Comparison of ENCODE assay signal across 40 mouse cellular contexts in genomic region chr10:97673239-97673638, GRCm38 (mm10). TPM values are rescaled to one million over a fixed set of nuclear protein-coding genes. Genes with fewer than 3 reads are reported as not detected.
"Had no signal": no experiment of that assay in that cellular context is flagged by ENCODE, and none has a peak within 500 bp of the region (broad histone marks: within the 10 kb centered on the region; RNA-seq: fewer than 3 reads in every experiment).

No protein-coding gene starts in this region.

- DNase-seq: left cerebral cortex, postnatal 4 days; liver; liver, embryonic 13.5 days; liver, postnatal 0 days; lung, adult 18-20 months; lung, adult 2 months; lung, embryonic 14.5 days; lung, postnatal 10 days; lung, postnatal 14 days; lung, postnatal 36 days; lung, postnatal 4 days; midbrain, embryonic 14.5 days had no signal

- H3K4me2 ChIP-seq: limb, embryonic 12.5 days; limb, embryonic 13.5 days; limb, embryonic 15.5 days; liver, embryonic 11.5 days; liver, embryonic 12.5 days; liver, embryonic 13.5 days; liver, embryonic 15.5 days; lung, embryonic 14.5 days; lung, embryonic 15.5 days; midbrain, embryonic 11.5 days; midbrain, embryonic 12.5 days; midbrain, embryonic 13.5 days; midbrain, embryonic 15.5 days; neural tube, embryonic 12.5 days; neural tube, embryonic 13.5 days had no signal

- H3K36me3 ChIP-seq: limb, embryonic 10.5 days; limb, embryonic 12.5 days; limb, embryonic 13.5 days; limb, embryonic 15.5 days; liver, embryonic 12.5 days; liver, embryonic 13.5 days; liver, embryonic 15.5 days; lung, embryonic 15.5 days; midbrain, embryonic 10.5 days; midbrain, embryonic 12.5 days; midbrain, embryonic 13.5 days; midbrain, embryonic 15.5 days; neural tube, embryonic 12.5 days; neural tube, embryonic 13.5 days had no signal

- H3K9ac ChIP-seq: limb, embryonic 12.5 days; limb, embryonic 13.5 days; limb, embryonic 15.5 days; liver, embryonic 12.5 days; liver, embryonic 13.5 days; liver, embryonic 14.5 days; liver, embryonic 15.5 days; liver, postnatal 0 days; lung, embryonic 14.5 days; lung, embryonic 15.5 days; midbrain, embryonic 12.5 days; midbrain, embryonic 13.5 days; midbrain, embryonic 15.5 days; neural tube, embryonic 12.5 days; neural tube, embryonic 13.5 days had no signal

- H3K9me3 ChIP-seq: limb, embryonic 10.5 days; limb, embryonic 12.5 days; limb, embryonic 13.5 days; limb, embryonic 15.5 days; liver, embryonic 12.5 days; liver, embryonic 13.5 days; liver, embryonic 15.5 days; lung, embryonic 15.5 days; megakaryocyte, embryonic 14.5 days; midbrain, embryonic 10.5 days; midbrain, embryonic 12.5 days; midbrain, embryonic 13.5 days; midbrain, embryonic 15.5 days; neural tube, embryonic 12.5 days; neural tube, embryonic 13.5 days had no signal

- H3K27me3 ChIP-seq: limb, embryonic 12.5 days; limb, embryonic 13.5 days; limb, embryonic 15.5 days; liver, embryonic 12.5 days; liver, embryonic 13.5 days; liver, embryonic 15.5 days; lung, embryonic 15.5 days; megakaryocyte, embryonic 14.5 days; midbrain, embryonic 12.5 days; midbrain, embryonic 13.5 days; midbrain, embryonic 15.5 days; neural tube, embryonic 12.5 days; neural tube, embryonic 13.5 days had no signal

- H3K4me1 ChIP-seq: limb, embryonic 12.5 days; liver, embryonic 12.5 days; liver, embryonic 13.5 days; liver, embryonic 15.5 days; lung, embryonic 15.5 days; megakaryocyte, embryonic 14.5 days; midbrain, embryonic 12.5 days; midbrain, embryonic 13.5 days; midbrain, embryonic 15.5 days; neural tube, embryonic 12.5 days; neural tube, embryonic 13.5 days had no signal

- ATAC-seq: liver, embryonic 12.5 days; liver, postnatal 0 days; lung, postnatal 0 days; midbrain, embryonic 13.5 days; midbrain, embryonic 15.5 days; midbrain, embryonic 16.5 days had no signal

- H3K4me3 ChIP-seq: limb, embryonic 10.5 days; limb, embryonic 12.5 days; limb, embryonic 13.5 days; limb, embryonic 15.5 days; liver, embryonic 12.5 days; liver, embryonic 13.5 days; liver, embryonic 15.5 days; lung, embryonic 15.5 days; megakaryocyte, embryonic 14.5 days; midbrain, embryonic 10.5 days; midbrain, embryonic 12.5 days; midbrain, embryonic 13.5 days; midbrain, embryonic 15.5 days; myocyte; neural tube, embryonic 12.5 days; neural tube, embryonic 13.5 days had no signal

- H3K27ac ChIP-seq: limb, embryonic 10.5 days; limb, embryonic 12.5 days; limb, embryonic 13.5 days; limb, embryonic 15.5 days; liver, embryonic 12.5 days; liver, embryonic 13.5 days; liver, embryonic 14.5 days; liver, embryonic 15.5 days; lung, embryonic 15.5 days; macrophage; midbrain, embryonic 10.5 days; midbrain, embryonic 12.5 days; midbrain, embryonic 13.5 days; midbrain, embryonic 15.5 days; neural tube, embryonic 12.5 days; neural tube, embryonic 13.5 days had no signal

RNA-seq across cellular contexts. Expression of gene Ccer1, which starts 19.6 kb away (rescaled TPM):
- polyA plus RNA-seq: limb, embryonic 10.5 days; limb, embryonic 11.5 days; limb, embryonic 12.5 days; limb, embryonic 14.5 days; limb, embryonic 15.5 days; liver, adult 2 months; liver, embryonic 11.5 days; liver, embryonic 12.5 days; liver, embryonic 13.5 days; liver, embryonic 14.5 days; liver, embryonic 15.5 days; liver, embryonic 16.5 days; liver, postnatal 0 days; lung, adult 2 months; lung, embryonic 14.5 days; lung, embryonic 15.5 days; lung, embryonic 16.5 days; lung, postnatal 0 days; macrophage; midbrain, embryonic 10.5 days; midbrain, embryonic 11.5 days; midbrain, embryonic 12.5 days; midbrain, embryonic 13.5 days; midbrain, embryonic 14.5 days; midbrain, embryonic 15.5 days; midbrain, embryonic 16.5 days; midbrain, postnatal 0 days; myocyte; neural tube, embryonic 11.5 days; neural tube, embryonic 12.5 days; neural tube, embryonic 13.5 days had no signal

RNA-seq across cellular contexts. Expression of gene Epyc, which starts 29.4 kb away (rescaled TPM):
- polyA plus RNA-seq: liver, adult 2 months; liver, embryonic 13.5 days; liver, embryonic 14.5 days; liver, embryonic 16.5 days; liver, postnatal 0 days; lung, postnatal 0 days; macrophage; midbrain, embryonic 14.5 days; myocyte had no signal

RNA-seq across cellular contexts. Expression of gene C030005K15Rik, which starts 53.3 kb away (rescaled TPM):
- polyA plus RNA-seq: limb, embryonic 10.5 days; limb, embryonic 11.5 days; limb, embryonic 12.5 days; limb, embryonic 13.5 days; limb, embryonic 14.5 days; limb, embryonic 15.5 days; liver, adult 2 months; liver, embryonic 11.5 days; liver, embryonic 12.5 days; liver, embryonic 13.5 days; liver, embryonic 14.5 days; liver, embryonic 15.5 days; liver, embryonic 16.5 days; liver, postnatal 0 days; lung, adult 2 months; lung, embryonic 14.5 days; lung, embryonic 15.5 days; lung, embryonic 16.5 days; lung, postnatal 0 days; macrophage; midbrain, embryonic 10.5 days; midbrain, embryonic 11.5 days; midbrain, embryonic 12.5 days; midbrain, embryonic 13.5 days; midbrain, embryonic 14.5 days; midbrain, embryonic 15.5 days; midbrain, embryonic 16.5 days; midbrain, postnatal 0 days; myocyte; neural tube, embryonic 11.5 days; neural tube, embryonic 12.5 days; neural tube, embryonic 13.5 days had no signal
